Mouse (Mus musculus): ENCODE results near the gene Gm5767. TPM values are rescaled to one million over a fixed set of nuclear protein-coding genes. Genes with fewer than 3 reads are reported as not detected.

The Gm5767 gene
- polyA plus RNA-seq, 1 experiment from 2014 or later = not detected

DNA sequence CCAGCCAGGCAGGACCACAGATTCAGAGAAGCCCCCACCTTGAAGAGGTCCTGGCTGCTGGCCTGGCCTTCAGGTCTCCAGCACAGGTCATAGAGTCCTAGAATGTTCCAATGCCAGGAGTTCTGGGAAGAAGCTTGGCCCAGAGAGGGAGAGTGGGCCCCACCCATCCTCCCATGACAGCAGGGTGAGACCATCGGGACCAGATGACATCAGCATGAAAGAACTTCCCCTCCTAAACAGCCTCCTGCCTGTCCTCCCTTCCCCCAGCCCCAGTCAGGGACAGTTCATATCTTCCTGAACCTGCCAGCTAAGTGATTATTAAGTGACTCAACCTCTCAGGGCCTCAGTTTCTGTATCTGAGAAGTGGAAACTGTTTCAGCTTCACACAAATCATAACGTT, 14.1 kb upstream of the Gm5767 start:
- Histone ChIP-seq H3K4me2 (ENCODE audit: low read depth) (no peak overlapping the region), H3K36me3 (ENCODE audit: control insufficient read depth, insufficient read depth, low read length) (peaks cover 3% of the 10 kb centered on the region; the same call in 1 of the 2 replicates), H3K4me3 (ENCODE audit: low read depth, low read length) (no peak overlapping the region), H3K27me3 (ENCODE audit: control insufficient read depth, insufficient read depth, low read length) (no peaks in the 10 kb centered on the region), H3K9me3 (ENCODE audit: control insufficient read depth, low read length) (no peaks in the 10 kb centered on the region), H3K27ac (ENCODE audit: low read depth, low read length) (no peak overlapping the region), H3K4me1 (ENCODE audit: control insufficient read depth, insufficient read depth, low read length) (peaks cover 28% of the 10 kb centered on the region), H3K9ac (ENCODE audit: low read length) (no peak overlapping the region)
- no peak for DNase-seq (ENCODE audit: low spot score)
- ATAC-seq (ENCODE audit: insufficient read depth, low FRiP score, low TSS enrichment) = no peak
- WGBS = 57% methylated on average over 2 of the region's 2 CpGs

GRCm38 (mm10) chr16:8667261-8667660, 13.3 kb upstream of the Gm5767 start:
- no peak overlapping the region for H3K27ac ChIP-seq (ENCODE audit: low read depth, low read length)
- H3K4me3 ChIP-seq (ENCODE audit: low read depth, low read length) = no peak overlapping the region
- H3K4me2 ChIP-seq (ENCODE audit: low read depth) = no peak overlapping the region
- 88% methylated on average over 7 of the region's 7 CpGs for WGBS
- no peak for DNase-seq (ENCODE audit: low spot score)
- no peaks in the 10 kb centered on the region for H3K9me3 ChIP-seq (ENCODE audit: control insufficient read depth, low read length)
- peaks cover 28% of the 10 kb centered on the region for H3K4me1 ChIP-seq (ENCODE audit: control insufficient read depth, insufficient read depth, low read length)
- H3K36me3 ChIP-seq (ENCODE audit: control insufficient read depth, insufficient read depth, low read length) = peaks cover 3% of the 10 kb centered on the region; the same call in 1 of the 2 replicates
- H3K9ac ChIP-seq (ENCODE audit: low read length) = no peak overlapping the region
- H3K27me3 ChIP-seq (ENCODE audit: control insufficient read depth, insufficient read depth, low read length) = no peaks in the 10 kb centered on the region
- no peak for ATAC-seq (ENCODE audit: insufficient read depth, low FRiP score, low TSS enrichment)

GRCm38 (mm10) chr16:8667814-8668213, 12.8 kb upstream of the Gm5767 start:
- H3K9ac ChIP-seq (ENCODE audit: low read length) = no peak overlapping the region
- H3K9me3 ChIP-seq (ENCODE audit: control insufficient read depth, low read length) = no peaks in the 10 kb centered on the region
- no peak for ATAC-seq (ENCODE audit: insufficient read depth, low FRiP score, low TSS enrichment)
- DNase-seq (ENCODE audit: low spot score) = no peak
- no peak overlapping the region for H3K27ac ChIP-seq (ENCODE audit: low read depth, low read length)
- no peaks in the 10 kb centered on the region; the same call in 1 of the 2 replicates for H3K36me3 ChIP-seq (ENCODE audit: control insufficient read depth, insufficient read depth, low read length)
- no peak overlapping the region for H3K4me3 ChIP-seq (ENCODE audit: low read depth, low read length)
- H3K27me3 ChIP-seq (ENCODE audit: control insufficient read depth, insufficient read depth, low read length) = 0 out of 2 replicates have a peak, but pooled peaks cover under 1% of the 10 kb centered on the region
- H3K4me2 ChIP-seq (ENCODE audit: low read depth) = no peak overlapping the region
- peaks cover 28% of the 10 kb centered on the region for H3K4me1 ChIP-seq (ENCODE audit: control insufficient read depth, insufficient read depth, low read length)
- WGBS = 78% methylated on average over 4 of the region's 4 CpGs

DNA sequence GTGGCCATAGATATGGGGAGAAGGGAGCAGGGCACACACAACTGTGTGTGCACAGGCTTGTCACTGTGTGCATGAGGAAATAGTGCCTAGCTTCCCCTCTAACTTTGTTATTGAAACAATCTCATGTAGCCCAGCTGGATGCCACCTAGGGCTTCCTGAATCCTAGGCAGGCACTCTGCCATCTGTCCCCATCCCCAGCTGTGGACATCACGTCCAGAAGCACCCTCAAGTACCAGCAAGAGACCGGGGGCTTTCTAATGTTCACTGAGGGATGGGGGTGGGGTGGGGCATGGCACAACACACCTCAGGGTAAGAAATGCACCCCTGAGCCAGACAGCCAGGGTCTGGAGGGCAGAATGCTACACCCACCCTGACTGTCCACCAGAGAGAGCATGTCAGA, 12.2 kb upstream of the Gm5767 start:
- Histone ChIP-seq H3K27ac (ENCODE audit: low read depth, low read length) (no peak overlapping the region), H3K9me3 (ENCODE audit: control insufficient read depth, low read length) (no peaks in the 10 kb centered on the region), H3K27me3 (ENCODE audit: control insufficient read depth, insufficient read depth, low read length) (0 out of 2 replicates have a peak, but pooled peaks cover 5% of the 10 kb centered on the region), H3K4me3 (ENCODE audit: low read depth, low read length) (no peak overlapping the region), H3K9ac (ENCODE audit: low read length) (no peak overlapping the region), H3K36me3 (ENCODE audit: control insufficient read depth, insufficient read depth, low read length) (no peaks in the 10 kb centered on the region; the same call in 1 of the 2 replicates), H3K4me1 (ENCODE audit: control insufficient read depth, insufficient read depth, low read length) (peaks cover 28% of the 10 kb centered on the region), H3K4me2 (ENCODE audit: low read depth) (peak overlapping the region; percentile 8)
- no peak for DNase-seq (ENCODE audit: low spot score)
- WGBS = 71% methylated on average over 2 of the region's 2 CpGs
- no peak for ATAC-seq (ENCODE audit: insufficient read depth, low FRiP score, low TSS enrichment)

DNA sequence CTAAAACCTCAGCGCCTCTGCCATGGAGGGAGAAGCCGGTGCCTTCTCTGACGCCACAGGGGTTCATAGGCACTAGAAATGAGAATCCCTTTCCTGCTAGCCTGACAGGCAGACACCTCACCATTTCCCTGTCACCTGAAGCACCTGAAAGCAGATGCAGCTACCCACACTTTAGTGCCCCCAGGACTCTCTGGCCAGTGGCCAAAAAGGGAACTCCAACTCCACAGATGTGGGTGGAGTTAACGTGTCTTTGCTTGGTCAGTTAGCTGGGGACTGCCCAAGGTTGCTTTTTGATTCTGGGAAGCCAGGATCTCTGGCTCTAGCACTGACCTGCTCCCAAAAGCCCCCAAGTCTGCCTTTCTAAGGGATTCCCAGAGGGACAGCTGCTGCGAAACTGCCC, 11.1 kb upstream of the Gm5767 start:
- no peak overlapping the region for H3K27ac ChIP-seq (ENCODE audit: low read depth, low read length)
- WGBS = 54% methylated on average over 5 of the region's 5 CpGs
- no peaks in the 10 kb centered on the region for H3K9me3 ChIP-seq (ENCODE audit: control insufficient read depth, low read length)
- H3K4me1 ChIP-seq (ENCODE audit: control insufficient read depth, insufficient read depth, low read length) = peaks cover 28% of the 10 kb centered on the region
- H3K36me3 ChIP-seq (ENCODE audit: control insufficient read depth, insufficient read depth, low read length) = no peaks in the 10 kb centered on the region
- DNase-seq (ENCODE audit: low spot score) (no peak), ATAC-seq (ENCODE audit: insufficient read depth, low FRiP score, low TSS enrichment) (no peak)
- H3K4me3 ChIP-seq (ENCODE audit: low read depth, low read length) = peak overlapping the region; percentile 62
- peak overlapping the region; percentile 69 for H3K9ac ChIP-seq (ENCODE audit: low read length)
- H3K27me3 ChIP-seq (ENCODE audit: control insufficient read depth, insufficient read depth, low read length) = 0 out of 2 replicates have a peak, but pooled peaks cover 5% of the 10 kb centered on the region
- peak overlapping the region; percentile 64 for H3K4me2 ChIP-seq (ENCODE audit: low read depth)

GRCm38 (mm10) chr16:8670041-8671035, 10.2 kb upstream of the Gm5767 start:
- peak; percentile 51 for ATAC-seq (ENCODE audit: insufficient read depth, low FRiP score, low TSS enrichment)
- 9% methylated on average over 15 of the region's 15 CpGs for WGBS
- H3K36me3 ChIP-seq (ENCODE audit: control insufficient read depth, insufficient read depth, low read length) = no peaks in the 10 kb centered on the region
- H3K9me3 ChIP-seq (ENCODE audit: control insufficient read depth, low read length) = no peaks in the 10 kb centered on the region
- H3K9ac ChIP-seq (ENCODE audit: low read length) = peak overlapping the region; percentile 69
- peak overlapping the region; percentile 62 for H3K4me3 ChIP-seq (ENCODE audit: low read depth, low read length)
- peak overlapping the region; percentile 64 for H3K4me2 ChIP-seq (ENCODE audit: low read depth)
- DNase-seq (ENCODE audit: low spot score) = peak; percentile 68
- H3K27ac ChIP-seq (ENCODE audit: low read depth, low read length) = peak overlapping the region; percentile 70; the same call in 1 of the 2 replicates
- peaks cover 28% of the 10 kb centered on the region for H3K4me1 ChIP-seq (ENCODE audit: control insufficient read depth, insufficient read depth, low read length)
- 0 out of 2 replicates have a peak, but pooled peaks cover 5% of the 10 kb centered on the region for H3K27me3 ChIP-seq (ENCODE audit: control insufficient read depth, insufficient read depth, low read length)

DNA sequence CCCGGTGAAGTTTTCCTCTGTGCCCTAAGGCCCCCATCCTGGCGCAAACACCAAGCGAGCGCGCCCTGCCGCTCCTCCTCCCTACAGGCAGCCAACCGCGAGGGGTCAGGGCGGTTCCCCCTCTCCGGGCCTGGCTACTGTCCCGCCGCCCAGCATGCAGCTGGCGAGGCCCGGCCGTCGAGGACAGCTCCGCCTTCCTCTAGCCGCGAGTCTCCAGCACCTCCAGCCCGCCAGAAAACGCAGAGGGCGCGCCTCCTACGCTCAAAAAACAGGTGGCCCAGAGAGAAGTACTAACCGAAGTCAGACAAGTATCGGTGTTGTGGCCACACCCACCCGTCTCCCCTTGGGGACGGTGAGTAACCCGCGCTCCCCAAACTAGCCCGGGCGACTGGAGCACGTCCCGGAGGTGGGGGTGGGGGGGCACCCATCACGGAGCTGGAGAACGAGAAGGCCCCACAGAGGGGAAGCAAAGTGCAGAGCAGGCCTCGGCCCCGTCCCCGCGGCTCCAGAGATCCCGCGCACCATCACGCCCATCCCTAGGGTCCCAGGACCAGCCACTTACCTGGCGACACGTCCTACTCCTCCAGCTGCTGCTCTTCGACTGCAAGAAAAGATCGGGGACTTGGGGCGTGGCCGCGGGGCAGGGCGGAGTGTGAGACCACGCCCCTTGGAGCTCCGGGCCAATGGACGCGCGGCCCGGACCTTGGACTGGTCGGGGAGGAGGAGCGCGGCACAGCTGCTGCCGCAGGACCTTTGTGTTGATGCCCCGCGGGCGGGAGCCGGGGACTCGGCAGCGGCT, 8.8 kb upstream of the Gm5767 start, which contains the start of gene Carhsp1:
Gene Carhsp1 (minus strand): TSS at position 605 of the 799 bp plus-strand sequence.
- Histone ChIP-seq H3K9ac (ENCODE audit: low read length) (peak within 1 kb of the TSS; percentile 69), H3K4me1 (ENCODE audit: control insufficient read depth, insufficient read depth, low read length) (peaks cover 28% of the 10 kb centered on the region), H3K27ac (ENCODE audit: low read depth, low read length) (peak within 1 kb of the TSS; percentile 31; the same call in 1 of the 2 replicates), H3K4me2 (ENCODE audit: low read depth) (peak within 1 kb of the TSS; percentile 64), H3K27me3 (ENCODE audit: control insufficient read depth, insufficient read depth, low read length) (0 out of 2 replicates have a peak, but pooled peaks cover 5% of the 10 kb centered on the region), H3K36me3 (ENCODE audit: control insufficient read depth, insufficient read depth, low read length) (no peaks in the 10 kb centered on the region), H3K4me3 (ENCODE audit: low read depth, low read length) (peak within 1 kb of the TSS; percentile 62), H3K9me3 (ENCODE audit: control insufficient read depth, low read length) (no peaks in the 10 kb centered on the region)
- WGBS = under 1% methylated on average over 67 of the region's 67 CpGs
- peak; percentile 89 for ATAC-seq (ENCODE audit: insufficient read depth, low FRiP score, low TSS enrichment)
- peak; percentile 97 for DNase-seq (ENCODE audit: low spot score)

GRCm38 (mm10) chr16:8672350-8672687, 8.3 kb upstream of the Gm5767 start:
- Histone ChIP-seq H3K27me3 (ENCODE audit: control insufficient read depth, insufficient read depth, low read length) (0 out of 2 replicates have a peak, but pooled peaks cover 5% of the 10 kb centered on the region), H3K4me3 (ENCODE audit: low read depth, low read length) (peak overlapping the region; percentile 62), H3K36me3 (ENCODE audit: control insufficient read depth, insufficient read depth, low read length) (no peaks in the 10 kb centered on the region), H3K4me1 (ENCODE audit: control insufficient read depth, insufficient read depth, low read length) (peaks cover 28% of the 10 kb centered on the region), H3K4me2 (ENCODE audit: low read depth) (peak overlapping the region; percentile 64), H3K9me3 (ENCODE audit: control insufficient read depth, low read length) (no peaks in the 10 kb centered on the region), H3K27ac (ENCODE audit: low read depth, low read length) (no peak overlapping the region), H3K9ac (ENCODE audit: low read length) (peak overlapping the region; percentile 37; the same call in 1 of the 2 replicates)
- 2% methylated on average over 18 of the region's 18 CpGs for WGBS
- ATAC-seq (ENCODE audit: insufficient read depth, low FRiP score, low TSS enrichment) (no peak), DNase-seq (ENCODE audit: low spot score) (no peak)

Data from neural tube, embryonic 11.5 days (tissue).